Mouse (Mus musculus) ES-Bruce4 (cell line): Measurements from ENCODE around the gene Pgs1. TPM values are rescaled to one million over a fixed set of nuclear protein-coding genes. Genes with fewer than 3 reads are reported as not detected.
A peak's percentile ranks its signal among the peaks of the same experiment; 100 is the strongest.

Experiments used
- H3K27ac ChIP-seq: 2 replicates; pipeline ENCODE4 v1.5.1; 2012; ENCODE audit warnings: low read length, inconsistent platforms; ENCODE audit not compliant: insufficient read depth
- H3K27me3 ChIP-seq: 2 replicates; pipeline ENCODE4 v1.6.1; 2012; ENCODE audit warnings: mild to moderate bottlenecking, low read length, inconsistent platforms; ENCODE audit not compliant: control insufficient read depth, poor library complexity, insufficient read depth, severe bottlenecking
- H3K36me3 ChIP-seq: 2 replicates; pipeline ENCODE4 v1.6.1; 2012; ENCODE audit warnings: inconsistent platforms, mild to moderate bottlenecking, low read length, moderate library complexity; ENCODE audit not compliant: control insufficient read depth, poor library complexity, insufficient read depth, severe bottlenecking
- H3K4me1 ChIP-seq: one replicate; pipeline ENCODE4 v1.8.1; 2011; ENCODE audit warnings: low read length; ENCODE audit not compliant: control insufficient read depth, insufficient read depth
- H3K4me3 ChIP-seq: 2 replicates; pipeline ENCODE4 v1.5.1; 2011; ENCODE audit warnings: low read depth, mild to moderate bottlenecking, low read length
- H3K9ac ChIP-seq: 2 replicates; pipeline ENCODE4 v1.6.1; 2012; ENCODE audit warnings: low read depth, mild to moderate bottlenecking, inconsistent platforms; ENCODE audit not compliant: poor library complexity, severe bottlenecking
- H3K9me3 ChIP-seq: replicated peaks from 2 replicates; pipeline ENCODE4 v1.6.1; 2012; ENCODE audit warnings: mild to moderate bottlenecking, low read length, inconsistent platforms; ENCODE audit not compliant: control insufficient read depth, poor library complexity, insufficient read depth, severe bottlenecking
- CTCF ChIP-seq: IDR thresholded peaks from one replicate; pipeline ENCODE4 v1.8.1; 2011; ENCODE audit warnings: low read depth, low read length
- EP300 ChIP-seq: IDR thresholded peaks from 2 replicates; pipeline ENCODE4 v1.6.1; 2011; ENCODE audit warnings: low read depth, low read length; ENCODE audit not compliant: insufficient read depth
- POLR2A ChIP-seq: IDR thresholded peaks from one replicate; pipeline ENCODE4 v1.8.1; 2011; ENCODE audit warnings: low read length; ENCODE audit not compliant: insufficient read depth
- polyA plus RNA-seq: library from polyadenylated mRNA; stranded (reverse); fragments of >200 nt; gene quantifications from 2 replicates; pipeline ENCODE4 v1.2.4, GENCODE M21; 2011; ENCODE audit warnings: low read depth; ENCODE audit not compliant: missing spikeins, insufficient read depth, insufficient read length

Pgs1 gene
- polyA plus RNA-seq, 1 experiment = 31.5 TPM

DNA sequence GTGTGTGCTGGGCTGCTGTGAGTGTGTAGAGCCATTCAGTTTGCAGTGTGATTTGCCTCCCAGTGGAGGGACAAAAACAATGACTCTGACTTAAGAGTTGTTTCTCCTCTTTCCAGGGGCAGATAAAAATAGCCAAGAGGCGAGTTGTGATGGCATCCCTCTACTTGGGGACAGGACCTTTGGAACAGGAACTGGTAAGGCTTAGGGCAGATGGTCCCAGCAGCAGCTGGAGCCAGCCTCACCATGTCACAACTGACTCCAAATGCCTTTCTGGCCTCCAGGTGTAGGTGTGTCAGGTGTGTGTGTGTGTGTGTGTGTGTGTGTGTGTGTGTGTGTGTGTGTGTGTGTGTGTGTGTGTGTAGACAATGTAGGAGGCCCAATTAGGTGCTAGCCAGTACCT lies 14.0 kb downstream of the Pgs1 start:
- Histone ChIP-seq H3K4me1 (peaks cover 5% of the 10 kb centered on the region), H3K9ac (no peak overlapping the region), H3K36me3 (peaks cover 41% of the 10 kb centered on the region), H3K9me3 (no peaks in the 10 kb centered on the region), H3K4me3 (no peak overlapping the region), H3K27me3 (no peaks in the 10 kb centered on the region), H3K27ac (no peak overlapping the region)
- TF ChIP-seq CTCF = no peak
- TF ChIP-seq EP300 = no peak
- no peak for TF ChIP-seq POLR2A

DNA sequence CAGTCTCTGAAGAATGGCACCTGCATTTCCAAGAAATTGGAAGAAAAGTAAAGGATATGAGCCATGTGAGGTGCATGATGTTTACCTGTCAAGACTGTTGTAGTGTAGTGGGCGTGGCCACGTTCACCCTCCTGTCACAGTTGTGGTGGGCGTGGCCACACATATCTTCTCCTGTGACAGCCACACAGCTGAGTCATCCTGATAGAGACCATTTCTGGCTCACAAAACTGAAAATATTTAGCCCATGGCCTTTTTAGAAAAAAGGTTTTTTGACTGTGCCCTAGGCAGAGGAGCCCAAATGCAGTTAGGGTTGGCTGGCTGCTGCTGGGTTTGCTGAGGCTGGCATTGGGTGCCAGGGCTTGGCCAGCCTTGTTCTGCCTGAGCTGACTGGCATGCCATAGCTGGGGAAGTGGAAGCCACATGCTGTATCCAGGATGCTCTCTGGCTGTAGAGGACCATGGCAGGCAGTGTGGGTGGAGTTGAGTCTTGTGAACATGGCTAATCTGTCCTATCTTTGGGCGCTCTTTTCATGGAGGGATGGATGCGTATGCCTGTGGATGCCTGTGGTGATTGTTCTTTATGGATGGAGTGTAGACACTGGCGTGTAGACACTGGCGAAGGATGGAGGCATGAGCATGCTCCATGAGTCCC lies 14.6 kb downstream of the Pgs1 start:
- Histone ChIP-seq H3K9me3 (no peaks in the 10 kb centered on the region), H3K27me3 (no peaks in the 10 kb centered on the region), H3K4me3 (no peak overlapping the region), H3K4me1 (peaks cover 5% of the 10 kb centered on the region), H3K9ac (no peak overlapping the region), H3K27ac (0 out of 2 replicates have a peak overlapping the region, but pooled peaks have one; percentile 2), H3K36me3 (peaks cover 45% of the 10 kb centered on the region)
- TF ChIP-seq EP300 (no peak), CTCF (no peak), POLR2A (no peak)

DNA sequence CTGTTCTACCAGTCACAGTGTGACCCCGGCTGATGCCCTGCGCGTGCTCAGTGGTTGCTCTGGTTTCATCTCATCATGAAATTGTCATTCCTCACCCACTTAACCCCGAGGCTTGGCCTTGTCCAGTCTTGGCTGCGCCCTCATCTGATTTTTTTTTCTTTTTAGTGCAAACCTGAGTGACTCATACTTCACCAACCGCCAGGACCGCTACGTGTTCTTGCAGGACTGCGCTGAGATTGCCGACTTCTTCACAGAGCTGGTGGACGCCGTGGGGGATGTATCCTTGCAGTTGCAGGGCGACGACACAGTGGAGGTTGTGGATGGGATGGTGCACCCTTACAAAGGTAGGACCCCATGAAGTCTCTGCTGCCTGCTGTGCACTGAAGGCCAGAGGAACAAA lies 17.1 kb downstream of the Pgs1 start:
- Histone ChIP-seq H3K4me3 (no peak overlapping the region), H3K27ac (no peak overlapping the region), H3K4me1 (peaks cover 7% of the 10 kb centered on the region), H3K36me3 (peaks cover 50% of the 10 kb centered on the region), H3K9ac (no peak overlapping the region), H3K9me3 (no peaks in the 10 kb centered on the region), H3K27me3 (no peaks in the 10 kb centered on the region)
- TF ChIP-seq POLR2A (no peak), EP300 (no peak), CTCF (no peak)

DNA sequence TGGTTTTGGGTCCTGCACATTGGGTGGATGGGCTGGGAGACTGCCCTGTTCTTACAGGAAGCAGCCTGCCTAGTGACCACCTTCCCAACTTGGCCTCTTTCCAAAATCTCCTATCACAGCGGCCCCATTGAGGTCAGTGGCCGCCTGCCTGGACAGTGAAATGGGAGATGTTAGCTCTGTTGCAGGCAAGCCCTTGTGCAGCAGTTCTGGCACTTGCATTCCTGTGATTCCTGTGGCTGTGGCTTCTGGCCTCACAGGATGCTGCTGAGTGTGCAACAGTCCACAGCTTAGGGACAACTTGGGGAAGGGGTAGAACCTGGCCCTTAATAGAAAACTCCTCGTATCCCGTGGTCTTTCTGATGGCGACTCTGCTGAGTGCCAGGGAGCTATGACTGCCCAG lies 17.6 kb downstream of the Pgs1 start:
- Histone ChIP-seq H3K4me1 (peaks cover 9% of the 10 kb centered on the region), H3K27ac (no peak overlapping the region), H3K27me3 (no peaks in the 10 kb centered on the region), H3K4me3 (no peak overlapping the region), H3K9ac (no peak overlapping the region), H3K9me3 (no peaks in the 10 kb centered on the region), H3K36me3 (peaks cover 50% of the 10 kb centered on the region)
- no peak for TF ChIP-seq CTCF
- no peak for TF ChIP-seq EP300
- no peak for TF ChIP-seq POLR2A

DNA sequence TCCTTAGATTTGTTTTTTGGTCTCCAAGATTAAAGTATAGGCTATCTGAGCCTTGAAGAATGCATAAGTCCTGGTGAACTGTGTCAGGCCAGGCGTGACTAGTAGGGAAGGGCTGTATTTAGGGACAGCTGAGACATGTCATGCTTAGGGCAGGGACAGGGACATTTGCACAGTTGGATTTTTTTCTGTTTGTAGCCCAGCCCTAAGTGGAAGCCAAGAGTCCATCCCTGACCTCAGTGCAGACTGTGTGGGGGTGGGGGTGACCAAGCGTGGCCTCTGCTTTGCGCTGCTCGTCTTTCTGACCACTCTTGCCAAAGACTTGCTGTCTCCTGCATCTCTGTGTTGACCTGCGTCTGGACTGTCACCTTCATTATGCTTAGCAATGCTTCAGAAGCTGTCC lies 18.1 kb downstream of the Pgs1 start:
- Histone ChIP-seq H3K27me3 (no peaks in the 10 kb centered on the region), H3K9ac (no peak overlapping the region), H3K9me3 (no peaks in the 10 kb centered on the region), H3K4me1 (peaks cover 10% of the 10 kb centered on the region), H3K27ac (no peak overlapping the region), H3K4me3 (no peak overlapping the region), H3K36me3 (peaks cover 50% of the 10 kb centered on the region)
- TF ChIP-seq CTCF (no peak), POLR2A (no peak), EP300 (no peak)

DNA sequence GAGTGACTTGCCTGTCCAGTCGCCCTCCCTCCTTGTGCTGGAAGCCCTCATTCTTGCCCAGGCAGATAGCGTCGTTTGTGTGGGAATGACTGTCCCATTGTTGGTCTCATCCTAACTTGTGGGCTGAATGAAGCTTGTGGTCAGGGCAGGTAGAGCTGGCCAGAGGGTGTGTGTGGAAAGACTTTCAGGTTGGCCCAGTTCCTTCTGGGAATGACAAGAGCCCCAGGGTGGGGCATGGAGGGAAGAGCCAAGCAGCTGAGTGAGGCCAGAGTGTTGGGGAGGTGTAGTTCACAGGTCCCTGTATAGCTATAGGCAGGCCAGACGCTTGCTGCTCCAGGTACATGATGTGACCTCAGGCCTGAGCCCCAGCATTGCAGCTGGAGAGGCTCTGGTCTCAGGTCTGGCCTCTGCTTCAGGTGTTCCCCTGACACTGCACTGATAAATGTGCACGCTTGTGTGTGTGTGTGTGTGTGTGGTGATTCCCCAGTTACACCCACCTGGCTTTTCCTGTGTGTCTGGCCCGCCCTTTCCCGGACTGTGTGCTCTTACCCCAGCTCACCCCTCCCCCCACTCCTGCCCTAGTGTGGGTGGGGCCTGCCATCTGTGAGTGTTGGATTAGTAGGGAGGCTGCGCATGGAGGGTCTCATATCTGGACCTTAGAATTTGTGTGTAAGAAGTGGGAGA lies 21.5 kb downstream of the Pgs1 start:
- no peaks in the 10 kb centered on the region for H3K9me3 ChIP-seq
- H3K27ac ChIP-seq = peak overlapping the region; percentile 93
- peak overlapping the region; percentile 37 for H3K4me3 ChIP-seq
- peaks cover 32% of the 10 kb centered on the region for H3K4me1 ChIP-seq
- H3K27me3 ChIP-seq = no peaks in the 10 kb centered on the region
- H3K9ac ChIP-seq = peak overlapping the region; percentile 5; the same call in 1 of the 2 replicates
- TF ChIP-seq EP300 (peak; percentile 95), POLR2A (no peak)
- H3K36me3 ChIP-seq = peaks cover 33% of the 10 kb centered on the region
